Mouse (Mus musculus) spleen, postnatal 10 days (tissue): Measurements from ENCODE around the gene Tgfb2.

ENCODE experiments used
- DNase-seq, 2 experiments: peaks; one replicate each; pipeline ENCODE4 v3.0.0; 2021 to 2022; ENCODE audit warnings: low spot score in 2 of 2

Tgfb2 gene

DNA sequence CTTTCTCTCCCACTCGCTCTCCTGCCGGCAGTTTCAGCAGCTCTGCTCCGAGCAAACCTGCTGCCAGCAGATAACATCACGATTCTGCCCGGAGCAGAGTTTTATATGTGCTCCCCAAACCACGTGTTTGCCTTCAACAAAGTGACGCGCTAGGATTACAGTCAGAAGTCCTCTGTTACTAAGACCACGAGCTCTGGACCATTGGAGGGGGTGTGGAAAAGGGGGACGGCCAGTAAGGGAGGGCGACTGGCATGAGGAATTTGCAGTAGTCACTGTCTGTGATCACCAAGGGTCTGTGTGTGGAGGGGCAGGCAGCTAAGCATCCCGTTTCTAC lies at the start of gene Tgfb2:
Gene Tgfb2 (minus strand): TSS at position 75 of the 334 bp plus-strand sequence.
- no peak for DNase-seq

DNA sequence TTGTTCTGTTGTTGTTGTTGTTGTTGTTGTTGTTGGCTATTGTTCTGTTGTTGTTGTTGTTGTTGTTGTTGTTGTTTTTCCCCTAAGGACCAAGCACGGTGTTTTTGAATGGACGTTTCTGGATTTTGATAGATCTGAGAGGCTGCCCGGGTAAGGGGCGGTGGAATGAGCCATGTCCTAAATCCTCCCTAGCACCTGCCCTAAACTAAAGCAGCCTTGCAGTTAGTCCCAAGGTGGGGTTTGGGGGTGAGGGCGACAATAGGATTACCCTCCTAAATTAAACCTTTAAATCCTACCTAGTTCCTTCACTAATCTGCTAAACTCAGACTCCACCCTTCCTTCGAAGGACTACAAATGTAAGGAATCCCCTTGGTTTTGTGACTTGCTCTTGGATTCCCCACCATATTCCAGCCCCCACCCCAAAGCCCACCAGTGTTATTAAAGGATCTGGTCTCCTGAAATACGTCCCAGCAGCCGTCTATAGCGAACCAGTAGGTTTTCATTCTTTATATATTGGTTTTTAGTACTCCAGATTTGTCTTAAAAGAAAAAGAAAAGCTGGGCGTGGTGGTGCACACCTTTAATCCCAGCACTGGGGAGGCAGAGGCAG lies 44.0 kb upstream of the Tgfb2 start:
- peak in 1 of 2 experiments; percentile 14 for DNase-seq

DNA sequence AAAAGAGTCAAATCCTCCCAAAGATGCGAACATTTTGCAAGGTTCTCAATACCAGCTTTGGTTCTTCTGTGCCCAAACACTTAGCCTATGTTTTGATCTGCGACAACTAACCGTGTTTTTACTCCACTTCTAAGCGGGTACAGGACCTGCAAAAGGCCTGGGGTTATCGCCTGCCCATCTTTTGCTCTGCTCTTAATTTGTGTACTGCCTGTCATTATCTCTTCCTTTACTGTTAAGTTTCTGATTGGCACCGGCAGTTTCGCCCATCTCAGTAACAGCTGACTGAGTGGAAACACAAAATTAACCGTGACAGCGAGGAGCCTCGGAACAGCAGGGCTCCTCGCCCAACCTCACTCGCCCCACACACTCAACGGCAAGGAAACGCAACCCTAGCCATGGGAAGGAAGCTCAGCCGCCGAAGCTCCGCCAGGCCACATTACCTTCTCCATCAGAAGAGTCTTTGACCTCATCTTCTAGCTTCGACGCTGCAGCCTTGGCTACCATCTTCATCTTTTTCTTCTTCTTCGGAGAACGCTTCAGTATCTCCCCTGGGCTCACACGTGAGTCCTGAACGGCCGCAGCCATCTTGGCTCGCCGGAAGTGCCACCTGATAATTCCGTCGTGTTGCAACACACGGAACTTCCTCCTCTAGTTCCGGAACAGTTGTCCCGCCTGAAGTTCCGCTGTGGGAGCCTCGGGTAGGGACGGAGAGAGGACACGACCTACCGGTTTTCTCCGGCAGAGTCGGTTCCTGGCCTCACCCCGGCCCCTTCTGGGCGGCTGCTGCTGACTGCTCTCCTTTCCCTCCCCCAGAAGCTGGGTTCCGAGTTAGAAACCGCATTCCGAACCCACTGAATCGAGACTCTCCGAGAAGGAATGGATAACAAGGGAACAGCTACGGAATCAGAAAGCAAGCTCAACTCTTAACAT lies 43.2 kb upstream of the Tgfb2 start, which contains the start of gene Rrp15:
Gene Rrp15 (minus strand): TSS at position 635 of the 930 bp plus-strand sequence.
- DNase-seq: peak; percentile 67 to 82

DNA sequence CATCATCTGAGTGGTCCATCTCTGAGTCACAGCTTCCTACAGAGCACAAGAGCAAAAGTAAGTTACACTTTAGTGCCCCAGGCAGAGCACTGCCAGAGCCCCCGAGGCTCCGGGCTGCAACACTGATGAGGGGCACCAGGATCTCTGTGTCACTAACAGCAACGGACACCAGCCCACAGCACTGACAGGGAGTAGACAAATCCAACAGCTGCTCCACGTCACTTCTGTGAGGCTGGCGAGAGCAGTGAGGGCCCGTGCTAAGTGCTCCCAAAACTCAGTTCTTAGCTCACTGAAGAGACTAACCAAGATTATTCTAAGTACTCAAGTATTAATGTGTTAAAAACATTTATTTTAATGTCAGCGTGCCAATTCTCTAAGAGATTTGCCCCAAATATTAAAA lies 34.0 kb upstream of the Tgfb2 start:
- no peak for DNase-seq

DNA sequence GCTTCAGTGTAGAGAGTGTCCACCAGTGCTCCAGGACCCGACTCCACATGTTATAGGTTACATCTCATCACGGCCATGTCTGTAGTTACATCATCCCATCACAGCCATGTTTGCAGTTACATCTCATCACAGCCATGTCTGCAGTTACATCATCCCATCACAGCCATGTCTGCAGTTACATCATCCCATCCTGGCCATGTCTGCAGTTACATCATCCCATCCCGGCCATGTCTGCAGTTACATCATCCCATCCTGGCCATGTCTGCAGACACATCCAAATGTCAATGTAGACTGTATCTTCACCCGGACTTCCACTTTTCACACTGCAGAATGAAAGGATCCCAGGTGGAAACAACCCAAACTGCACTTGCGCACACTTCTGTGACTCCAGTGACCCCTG lies 29.7 kb upstream of the Tgfb2 start:
- DNase-seq: no peak

DNA sequence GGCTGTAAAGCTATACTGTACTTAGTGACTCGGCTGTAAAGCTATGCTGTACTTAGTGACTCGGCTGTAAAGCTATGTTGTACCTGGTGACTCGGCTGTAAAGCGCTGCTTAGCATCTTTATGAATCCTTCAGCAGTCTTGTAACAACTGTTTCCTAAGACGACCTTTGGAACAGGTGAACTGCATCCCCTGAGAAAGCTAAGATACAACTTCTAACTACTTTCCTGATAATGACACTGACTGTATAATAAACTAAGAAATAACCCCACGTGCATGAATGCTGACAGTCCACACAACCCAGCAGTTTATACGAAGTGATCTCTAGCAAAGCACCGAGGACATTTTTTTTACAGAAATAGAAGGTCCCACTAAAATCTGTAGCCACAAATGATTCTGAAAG lies 27.3 kb upstream of the Tgfb2 start:
- no peak for DNase-seq

DNA sequence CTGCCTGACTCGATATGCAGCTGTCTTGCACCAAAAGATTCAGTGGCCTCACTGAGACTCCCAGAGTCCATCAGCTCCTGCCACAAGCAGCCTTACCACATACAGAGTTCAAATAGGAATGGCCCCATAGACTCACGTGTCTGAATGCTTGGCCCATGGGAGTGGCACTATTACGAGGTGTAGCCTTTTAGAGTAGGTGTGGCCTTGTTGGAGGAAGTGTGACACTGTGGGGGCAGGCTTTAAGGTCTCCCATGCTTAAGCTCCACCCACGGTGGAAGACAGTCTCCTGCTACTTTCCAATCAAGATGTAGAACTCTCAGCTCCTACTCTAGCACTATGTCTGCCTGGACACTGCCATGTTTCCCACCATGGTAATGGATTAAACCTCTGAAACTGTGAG lies 23.0 kb upstream of the Tgfb2 start:
- DNase-seq: no peak

DNA sequence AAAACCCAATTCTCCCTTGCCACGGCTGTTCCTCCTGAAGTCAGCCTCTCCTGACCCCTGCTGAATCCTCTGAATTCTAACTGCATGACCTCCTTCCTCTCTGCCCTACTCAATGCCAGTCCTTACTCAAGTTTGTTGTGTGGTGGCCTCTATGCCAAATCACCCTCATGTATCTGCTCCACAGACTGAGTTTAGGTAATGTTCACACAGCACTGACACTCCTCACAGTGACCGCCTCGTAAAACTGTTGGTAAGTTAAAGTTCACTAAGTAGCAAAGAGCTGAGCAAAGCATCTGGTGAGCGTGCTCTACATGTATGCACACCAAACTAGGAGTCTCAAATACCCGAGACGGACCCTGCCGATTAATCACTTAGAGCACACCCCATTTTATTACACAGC lies 20.3 kb upstream of the Tgfb2 start:
- no peak for DNase-seq

DNA sequence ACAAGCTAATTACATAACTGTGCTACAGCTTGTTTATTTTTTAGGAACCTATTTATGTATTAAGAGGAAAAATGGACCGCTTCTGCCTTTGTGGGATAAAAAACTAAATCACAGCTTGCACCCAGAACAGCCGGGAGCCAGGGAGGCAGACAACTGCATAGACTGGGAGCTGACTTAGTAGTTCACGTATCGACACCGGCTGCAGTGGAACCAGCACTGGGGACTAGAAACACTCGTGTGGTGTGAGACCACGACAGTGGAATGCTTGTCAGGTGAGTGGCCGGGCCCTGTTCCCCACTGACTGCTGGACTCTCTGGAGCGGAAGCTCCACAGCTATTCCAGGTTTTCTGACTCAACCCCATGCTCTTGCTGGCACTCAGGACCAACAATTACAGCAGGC lies 16.5 kb upstream of the Tgfb2 start:
- DNase-seq: no peak

DNA sequence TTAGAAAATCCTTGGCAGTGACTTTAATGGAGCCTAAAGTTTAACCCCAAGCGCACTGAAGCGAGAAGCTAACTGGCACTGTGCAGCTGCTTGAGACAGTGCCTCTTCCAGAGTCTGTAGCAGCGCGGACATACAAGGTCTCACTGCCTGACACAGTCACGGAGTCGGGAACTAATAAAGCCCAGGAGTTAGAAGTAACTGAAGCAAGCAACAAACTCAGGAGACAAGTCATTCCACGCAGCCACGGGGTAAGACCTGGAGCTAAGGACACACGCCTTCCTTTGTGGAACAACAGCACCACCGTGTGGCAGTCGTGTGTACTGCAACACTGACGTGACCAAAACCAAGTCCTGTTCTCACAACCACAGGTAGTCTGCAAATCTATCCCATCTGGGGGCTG lies 16.1 kb upstream of the Tgfb2 start:
- peak; percentile 71 to 85 for DNase-seq

DNA sequence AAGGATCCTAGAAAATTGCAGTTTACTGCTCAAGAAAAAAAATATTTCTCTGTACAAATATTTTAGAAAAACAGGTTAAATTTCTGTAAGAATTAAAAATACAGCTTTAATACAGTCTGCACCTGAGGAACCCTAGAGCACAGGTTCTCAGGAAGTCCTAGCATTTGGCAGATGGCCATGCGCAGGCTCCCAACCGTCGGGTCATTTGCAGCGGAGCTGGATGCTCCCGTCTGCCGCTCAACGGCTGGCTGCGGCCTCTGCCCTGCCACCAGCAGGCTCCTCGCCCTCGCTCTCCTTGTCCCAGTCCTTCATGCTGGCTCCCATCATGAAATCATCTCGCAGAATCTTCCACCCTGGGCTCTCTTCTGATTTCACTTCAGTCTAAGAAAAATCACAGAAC lies 15.4 kb upstream of the Tgfb2 start:
- no peak for DNase-seq

DNA sequence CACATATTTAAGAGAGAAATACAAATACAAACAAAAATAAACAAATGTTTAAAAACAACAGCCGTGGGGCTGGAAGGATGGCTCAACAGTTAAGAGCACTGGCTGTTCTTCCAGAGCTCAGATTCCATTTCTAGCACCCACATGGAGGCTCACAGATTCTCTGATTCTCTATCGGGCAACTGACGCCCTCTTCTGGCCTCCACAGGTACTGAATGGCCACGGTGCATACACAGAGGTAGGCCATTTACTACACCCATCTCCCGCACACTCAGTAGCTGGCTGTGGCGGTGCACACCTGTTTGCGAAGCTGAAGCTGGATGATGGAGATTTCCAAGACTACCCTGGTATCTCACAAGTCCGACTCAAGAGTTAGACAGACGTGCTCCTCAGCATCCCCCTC lies 13.9 kb upstream of the Tgfb2 start:
- DNase-seq: no peak

DNA sequence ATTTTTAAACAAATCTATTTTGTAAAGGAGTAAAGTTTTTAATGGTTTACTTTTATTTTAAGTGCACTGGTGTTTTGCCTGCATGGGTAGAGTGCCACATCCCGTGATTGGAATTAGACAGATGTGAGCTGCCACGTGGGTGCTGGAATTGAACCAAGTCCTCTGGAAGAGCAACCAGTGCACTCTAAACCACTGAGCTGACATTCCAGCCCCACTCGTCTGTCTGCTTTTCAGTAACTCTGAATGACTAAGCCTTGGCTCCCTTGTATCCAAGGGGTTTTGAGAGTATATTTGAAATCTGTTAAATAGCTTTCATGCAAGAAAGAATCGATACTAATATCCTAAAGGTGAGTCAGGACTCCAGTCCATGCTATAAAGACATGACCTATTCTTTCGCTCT lies 13.1 kb upstream of the Tgfb2 start:
- DNase-seq: no peak

DNA sequence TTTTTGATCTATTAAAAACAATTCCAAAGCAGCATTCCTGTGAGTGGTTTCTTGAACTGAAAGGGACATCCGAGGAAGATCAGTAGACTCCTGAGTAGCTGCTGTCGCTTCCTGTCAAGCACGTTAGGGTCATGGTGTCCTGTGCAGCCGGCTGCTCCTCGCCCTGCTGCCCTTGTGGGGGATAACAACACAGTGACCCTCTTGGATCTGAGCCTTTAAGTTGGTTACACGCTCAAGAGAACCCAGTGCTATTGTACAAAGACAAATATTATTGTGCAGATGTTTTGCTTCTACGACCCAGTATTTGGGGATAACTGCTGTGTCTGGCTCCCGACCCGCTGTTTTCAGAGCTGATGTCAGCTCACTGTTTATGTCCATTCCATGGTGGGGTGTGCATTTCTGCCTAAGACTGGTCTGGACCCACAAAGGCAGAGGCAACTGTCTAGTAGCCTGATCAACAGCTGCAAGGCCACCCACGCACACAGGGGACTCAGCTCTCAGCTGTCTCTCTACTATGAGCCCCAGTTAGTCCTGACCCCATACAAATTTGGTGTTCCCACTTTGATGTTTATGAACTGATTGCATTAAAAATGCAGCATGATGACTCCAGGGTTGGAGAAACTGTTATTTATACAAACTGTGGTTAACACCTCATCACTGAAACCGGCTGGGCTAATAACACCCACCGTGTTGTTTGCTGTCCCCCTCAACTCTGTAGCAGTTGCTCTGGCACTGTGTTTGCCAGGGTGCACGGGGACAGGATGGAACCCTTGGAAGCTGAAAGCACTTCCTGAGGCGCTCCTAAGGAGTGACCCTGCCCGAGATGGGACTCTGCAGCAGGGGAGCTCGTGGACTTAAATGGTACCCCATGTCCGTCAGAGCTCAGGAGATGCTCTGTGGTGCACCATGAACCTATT lies 9.4 kb upstream of the Tgfb2 start:
- no peak for DNase-seq

DNA sequence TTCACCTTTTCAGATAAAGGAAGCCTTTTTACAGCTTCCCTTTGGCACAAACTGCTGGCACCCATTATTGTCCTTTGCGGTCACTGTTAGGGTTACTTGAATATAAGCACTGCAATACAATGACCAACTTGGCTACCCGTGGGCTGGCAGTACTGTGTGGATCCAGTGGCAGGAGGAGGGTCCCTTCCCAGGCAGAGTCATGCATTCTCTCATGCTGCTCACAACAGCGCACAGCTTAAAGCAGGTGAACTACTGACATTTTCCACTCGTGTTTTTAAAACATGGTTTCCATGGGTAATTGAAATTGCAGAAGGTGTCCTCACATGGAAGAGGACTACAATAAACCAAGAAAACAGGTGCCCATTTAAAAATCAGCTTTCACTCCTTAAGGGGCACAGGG lies 8.4 kb upstream of the Tgfb2 start:
- no peak for DNase-seq

DNA sequence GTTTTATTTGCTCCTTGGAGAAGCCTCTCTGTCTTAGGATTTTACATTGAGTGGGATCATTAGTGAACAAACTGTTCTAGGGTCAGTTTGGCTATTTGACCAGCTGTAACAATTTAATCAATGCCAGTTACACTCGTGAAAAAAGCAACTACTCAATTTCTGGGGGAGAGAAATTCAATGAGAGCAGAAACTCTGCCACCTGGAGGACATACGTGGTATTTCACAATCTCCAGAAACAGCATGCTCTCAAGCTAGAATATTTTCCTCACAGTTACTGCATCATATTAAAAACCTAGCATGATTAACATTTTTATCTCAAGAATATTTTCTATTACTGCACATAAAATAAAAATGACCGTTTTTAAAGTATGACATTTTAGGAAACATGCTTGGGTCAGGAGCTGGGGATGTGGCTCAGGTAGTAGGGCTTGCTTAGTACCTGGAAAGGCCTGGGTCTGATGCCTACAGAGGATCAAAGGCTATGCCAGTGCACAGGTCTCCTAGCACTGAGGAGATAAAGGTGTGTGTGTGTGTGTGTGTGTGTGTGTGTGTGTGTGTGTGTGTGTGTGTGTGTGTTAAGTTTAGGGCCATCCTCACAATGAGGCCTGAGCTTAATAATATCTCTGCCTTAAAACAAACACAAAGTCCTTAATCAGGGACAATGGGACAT lies 7.1 kb upstream of the Tgfb2 start:
- peak in 1 of 2 experiments; percentile 31 for DNase-seq

DNA sequence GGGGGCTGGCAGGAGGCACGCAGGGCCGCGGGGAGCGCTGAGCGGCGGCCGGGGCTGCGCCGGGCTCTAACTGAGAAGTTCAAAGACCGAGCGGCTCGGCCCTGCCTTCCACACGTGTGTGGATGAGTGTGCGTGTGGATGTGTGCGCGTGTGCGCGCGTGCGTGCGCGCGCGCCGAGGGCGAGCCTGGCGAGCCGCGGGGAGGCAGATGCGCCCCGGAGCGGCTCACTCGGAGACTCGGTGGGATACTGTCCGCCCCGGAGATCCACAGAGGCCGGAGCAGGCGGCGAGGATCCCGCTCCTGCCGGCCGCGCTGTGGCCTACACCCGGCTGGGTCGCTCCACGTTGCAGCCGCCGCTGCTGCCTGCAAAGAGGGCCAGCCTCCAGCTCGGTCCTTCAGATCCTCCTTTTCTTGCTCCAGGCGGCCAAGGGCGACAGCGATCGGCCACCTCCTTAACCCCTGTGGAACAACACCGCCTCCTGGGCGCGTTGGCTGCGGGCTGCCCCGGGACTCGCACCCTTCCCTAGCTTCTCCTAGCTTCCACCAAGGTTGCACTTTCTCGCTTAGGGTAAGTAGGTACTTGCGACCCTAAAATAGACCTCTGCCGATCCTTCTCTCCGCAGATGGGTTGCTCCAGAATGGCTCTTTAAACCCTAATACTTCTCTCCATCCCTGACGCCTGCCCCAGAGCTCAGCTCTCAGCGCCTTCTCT lies 430 bp downstream of the Tgfb2 start:
- DNase-seq: peak in 1 of 2 experiments; percentile 33

DNA sequence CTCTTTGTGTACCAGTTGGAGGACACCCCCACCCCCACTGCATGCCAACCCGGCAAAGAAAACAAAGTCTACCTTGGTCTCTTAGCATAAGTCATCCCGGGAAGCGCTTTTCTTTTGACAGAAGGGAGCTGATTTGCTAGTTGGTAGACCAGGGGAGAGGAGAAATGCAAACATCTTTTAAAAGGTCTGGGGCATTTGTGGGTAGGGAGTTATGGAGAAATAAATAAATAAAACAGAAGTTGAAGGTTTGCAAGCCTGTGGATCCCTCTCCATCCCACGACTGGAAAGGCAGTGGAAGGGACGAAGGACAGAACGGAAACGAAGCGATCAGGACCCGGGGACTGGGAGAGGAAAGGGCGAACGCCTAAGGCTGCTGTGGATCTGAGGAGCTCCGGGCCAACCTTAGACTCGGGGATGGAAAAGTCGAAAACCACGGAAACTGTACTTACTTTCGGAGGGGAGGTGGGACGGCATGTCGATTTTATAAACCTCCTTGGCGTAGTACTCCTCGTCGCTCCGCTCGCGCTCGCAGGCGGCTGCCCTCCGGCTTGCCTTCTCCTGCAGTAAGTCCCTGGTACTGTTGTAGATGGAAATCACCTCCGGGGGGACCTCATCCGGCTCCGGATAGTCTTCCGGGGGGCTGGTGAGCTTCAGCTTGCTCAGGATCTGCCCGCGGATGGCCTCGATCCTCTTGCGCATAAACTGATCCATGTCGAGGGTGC lies 1.6 kb downstream of the Tgfb2 start:
- no peak for DNase-seq

DNA sequence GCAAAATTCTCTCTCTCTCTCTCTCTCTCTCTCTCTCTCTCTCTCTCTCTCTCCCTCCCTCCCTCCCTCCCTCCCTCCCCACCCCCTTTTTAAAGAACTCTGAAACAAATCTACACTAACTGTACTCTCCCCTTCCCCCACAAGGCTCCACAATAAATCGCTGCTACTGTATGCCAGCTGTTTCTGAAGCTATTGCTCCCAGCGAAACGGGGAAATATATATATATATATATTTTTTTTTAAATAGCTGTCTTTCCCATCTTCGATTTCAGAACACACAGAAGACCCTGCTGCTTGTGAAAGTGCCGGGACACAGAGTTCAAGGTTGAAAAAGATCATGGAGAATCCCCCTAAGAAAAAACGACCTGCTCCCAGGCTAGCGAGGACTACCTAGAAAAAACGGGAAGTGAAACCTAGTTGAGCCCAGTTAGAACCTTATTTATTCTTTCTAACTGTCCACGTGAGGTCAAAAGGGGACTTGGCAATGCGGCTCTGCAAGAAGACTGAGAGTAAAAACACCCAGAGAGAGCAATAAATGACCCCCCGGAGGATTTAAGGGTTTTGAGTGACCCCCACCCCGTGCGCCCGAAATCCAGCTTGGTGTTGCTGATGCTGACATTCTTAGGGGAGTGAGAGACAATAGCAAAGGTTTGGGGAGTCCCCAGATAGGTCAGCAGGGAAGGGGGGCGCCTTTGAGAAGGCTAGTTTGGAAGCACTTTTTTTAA lies 2.4 kb downstream of the Tgfb2 start:
- no peak for DNase-seq
